Mouse (Mus musculus) hindbrain, embryonic 12.5 days (tissue): ENCODE data around the gene Oxct2a. TPM values are rescaled to one million over a fixed set of nuclear protein-coding genes. Genes with fewer than 3 reads are reported as not detected.
A peak's percentile ranks its signal among the peaks of the same experiment; 100 is the strongest.

Experiments used
- ATAC-seq: fragments of 200-750 bp; cut with Nextera tagmentation; 2 replicates; pipeline ENCODE4 v1.8.0; 2017; ENCODE audit warnings: moderate TSS enrichment; ENCODE audit not compliant: low FRiP score
- H3K27ac ChIP-seq: fragments of 300-500 bp; sonication (generic); 2 replicates; pipeline ENCODE4 v1.5.1; 2016; ENCODE audit warnings: mild to moderate bottlenecking
- H3K27me3 ChIP-seq: fragments of 300-500 bp; sonication (generic); 2 replicates; pipeline ENCODE4 v1.6.1; 2016; ENCODE audit warnings: mild to moderate bottlenecking
- H3K36me3 ChIP-seq: fragments of 300-500 bp; sonication (generic); 2 replicates; pipeline ENCODE4 v1.6.1; 2016; ENCODE audit warnings: mild to moderate bottlenecking
- H3K4me1 ChIP-seq: fragments of 300-500 bp; sonication (generic); 2 replicates; pipeline ENCODE4 v1.6.1; 2016
- H3K4me2 ChIP-seq: fragments of 300-500 bp; sonication (generic); replicated peaks from 2 replicates; pipeline ENCODE4 v1.6.1; 2016; ENCODE audit warnings: mild to moderate bottlenecking
- H3K4me3 ChIP-seq: fragments of 300-500 bp; sonication (generic); 2 replicates; pipeline ENCODE4 v1.5.1; 2016; ENCODE audit warnings: mild to moderate bottlenecking
- H3K9ac ChIP-seq: fragments of 300-500 bp; sonication (generic); 2 replicates; pipeline ENCODE4 v1.6.1; 2016; ENCODE audit warnings: mild to moderate bottlenecking, moderate library complexity
- H3K9me3 ChIP-seq: fragments of 300-500 bp; sonication (generic); replicated peaks from 2 replicates; pipeline ENCODE4 v1.6.1; 2016; ENCODE audit warnings: mild to moderate bottlenecking
- WGBS: fragments of 180-500 bp; shearing (Covaris S2); methylation state at CpG from one replicate; pipeline ENCODE4 v1.1.7; 2016; 5-methylcytosine and 5-hydroxymethylcytosine counted together
- polyA plus RNA-seq: library from polyadenylated mRNA; unstranded; fragments of >200 nt; fragmentation: Nextera tagmentation; extraction: Ambion mirVana; gene quantifications from 2 replicates; pipeline ENCODE4 v1.2.1, GENCODE M21; 2016

The Oxct2a gene
- polyA plus RNA-seq = not detected in 2 replicates

DNA sequence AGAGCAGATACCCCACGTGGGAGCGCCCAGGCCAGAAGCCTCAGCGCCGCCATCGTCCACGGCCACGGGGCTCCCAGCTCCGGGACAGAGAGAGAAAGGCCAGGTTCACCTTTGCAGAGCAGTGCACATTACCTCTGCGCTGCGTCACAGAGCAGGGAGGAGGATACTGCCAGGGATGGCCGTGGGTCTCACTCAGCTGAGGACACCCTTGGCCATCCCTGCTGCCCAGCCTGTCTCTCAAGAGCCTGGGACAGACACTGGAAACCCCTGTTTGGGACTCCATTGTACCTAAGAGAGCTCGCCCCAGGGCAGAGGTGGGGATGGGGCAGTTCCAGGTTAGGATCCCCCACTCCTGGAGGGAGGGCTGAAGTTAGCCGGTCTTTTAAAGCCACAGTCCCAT lies at the start of gene Oxct2a:
TSS of gene Oxct2a (minus strand) at position 101 of the 400 bp plus-strand sequence.
- ATAC-seq = no peak
- H3K27ac ChIP-seq = no peak within 1 kb of the TSS
- H3K4me1 ChIP-seq = no peaks in the 10 kb centered on the region
- H3K9me3 ChIP-seq = no peaks in the 10 kb centered on the region
- peaks cover 27% of the 10 kb centered on the region for H3K27me3 ChIP-seq
- H3K4me3 ChIP-seq = peak within 1 kb of the TSS; percentile 20
- H3K36me3 ChIP-seq = no peaks in the 10 kb centered on the region
- WGBS = 6% methylated on average over 13 of the region's 13 CpGs
- H3K4me2 ChIP-seq = peak within 1 kb of the TSS; percentile 45
- no peak within 1 kb of the TSS for H3K9ac ChIP-seq

DNA sequence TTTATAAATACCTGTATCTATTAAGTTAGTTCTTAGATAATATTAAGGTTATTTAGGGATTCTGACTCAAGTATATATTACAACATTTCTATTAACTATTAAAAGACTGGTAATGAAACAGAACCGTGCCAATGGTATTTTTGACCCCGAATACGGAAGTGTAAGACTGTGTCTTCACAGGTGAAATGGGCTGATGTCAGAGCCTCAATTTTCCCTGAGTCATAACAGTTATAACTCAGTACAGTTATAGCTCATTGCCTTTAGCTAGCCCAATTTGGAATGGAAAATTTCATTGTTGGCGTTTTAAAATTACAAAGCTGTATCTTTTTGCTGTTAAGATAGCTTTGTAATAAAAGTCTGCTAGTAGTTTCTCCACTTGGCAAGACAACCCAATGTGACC lies 40.1 kb upstream of the Oxct2a start:
- no peak overlapping the region for H3K27ac ChIP-seq
- ATAC-seq = no peak
- H3K36me3 ChIP-seq = peaks cover 82% of the 10 kb centered on the region
- H3K27me3 ChIP-seq = no peaks in the 10 kb centered on the region
- no peaks in the 10 kb centered on the region for H3K9me3 ChIP-seq
- H3K4me3 ChIP-seq = no peak overlapping the region
- no peak overlapping the region for H3K9ac ChIP-seq
- 95% methylated on average over 4 of the region's 4 CpGs for WGBS
- no peak overlapping the region for H3K4me2 ChIP-seq
- H3K4me1 ChIP-seq = no peaks in the 10 kb centered on the region

DNA sequence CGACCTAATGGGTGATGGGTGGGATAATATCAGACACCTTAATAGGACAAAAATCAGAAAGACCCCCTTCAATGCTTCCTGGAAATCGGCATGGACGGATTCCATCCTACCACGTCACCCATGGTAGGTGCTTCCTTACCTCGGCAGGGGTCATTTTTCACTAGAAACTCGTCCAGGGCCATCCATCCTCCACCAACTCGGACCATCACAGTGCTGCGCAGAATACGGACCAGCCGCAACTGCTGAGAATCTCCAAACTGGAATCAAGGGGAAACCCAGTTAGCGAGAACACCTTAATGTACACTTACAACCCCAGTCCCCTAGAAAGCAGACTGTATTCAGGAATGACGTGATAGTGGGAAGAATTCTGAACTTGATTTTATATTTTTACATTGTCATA lies 37.3 kb upstream of the Oxct2a start:
- no peak for ATAC-seq
- Histone ChIP-seq H3K9me3 (no peaks in the 10 kb centered on the region), H3K36me3 (peaks cover 74% of the 10 kb centered on the region), H3K4me1 (no peaks in the 10 kb centered on the region), H3K27ac (no peak overlapping the region), H3K27me3 (no peaks in the 10 kb centered on the region), H3K4me3 (no peak overlapping the region), H3K4me2 (no peak overlapping the region), H3K9ac (no peak overlapping the region)
- WGBS = 95% methylated on average over 12 of the region's 12 CpGs

DNA sequence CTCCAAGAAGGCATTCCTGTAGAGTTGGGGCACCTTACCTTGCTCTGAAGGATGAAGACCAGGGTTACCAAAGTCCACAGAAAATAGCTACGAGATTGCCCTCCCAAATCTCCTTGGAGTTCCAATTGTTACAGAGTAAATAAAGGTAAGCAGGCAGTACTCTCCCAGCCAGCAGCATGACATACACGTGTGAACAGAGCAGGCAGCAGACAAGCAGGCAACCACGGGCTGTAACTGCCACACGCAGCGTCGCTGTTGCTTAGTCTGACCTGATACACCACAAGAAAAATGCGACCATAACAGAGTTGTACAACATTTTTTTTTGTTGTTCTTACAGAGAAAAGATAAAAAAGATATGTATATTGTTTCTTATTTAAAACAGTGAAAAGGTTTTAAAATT lies 35.2 kb upstream of the Oxct2a start:
- H3K4me2 ChIP-seq = no peak overlapping the region
- H3K4me1 ChIP-seq = no peaks in the 10 kb centered on the region
- ATAC-seq = no peak
- H3K36me3 ChIP-seq = peaks cover 76% of the 10 kb centered on the region
- no peak overlapping the region for H3K4me3 ChIP-seq
- H3K27ac ChIP-seq = no peak overlapping the region
- H3K27me3 ChIP-seq = no peaks in the 10 kb centered on the region
- no peaks in the 10 kb centered on the region for H3K9me3 ChIP-seq
- no peak overlapping the region for H3K9ac ChIP-seq
- 94% methylated on average over 7 of the region's 7 CpGs for WGBS

DNA sequence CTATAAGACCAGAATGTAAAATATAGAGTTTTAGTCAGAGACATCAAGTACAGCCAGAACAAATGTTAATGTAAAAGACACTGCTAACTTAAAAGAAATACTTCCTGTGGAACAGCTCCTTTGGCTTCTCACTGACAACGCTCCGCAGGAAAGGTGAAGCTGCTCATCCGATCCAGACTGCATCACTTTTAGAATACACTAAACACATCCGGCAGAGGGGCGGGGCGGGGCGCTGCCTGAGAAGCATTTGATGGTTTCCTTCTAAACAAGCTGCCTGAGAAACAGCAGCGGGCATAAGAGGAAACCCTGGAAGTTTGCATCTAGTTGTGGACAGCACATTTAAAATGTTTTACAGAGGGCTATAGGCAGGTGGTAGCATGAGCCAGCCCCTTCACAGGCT lies 32.5 kb upstream of the Oxct2a start:
- peaks cover 79% of the 10 kb centered on the region for H3K36me3 ChIP-seq
- no peak for ATAC-seq
- WGBS = 94% methylated on average over 8 of the region's 8 CpGs

DNA sequence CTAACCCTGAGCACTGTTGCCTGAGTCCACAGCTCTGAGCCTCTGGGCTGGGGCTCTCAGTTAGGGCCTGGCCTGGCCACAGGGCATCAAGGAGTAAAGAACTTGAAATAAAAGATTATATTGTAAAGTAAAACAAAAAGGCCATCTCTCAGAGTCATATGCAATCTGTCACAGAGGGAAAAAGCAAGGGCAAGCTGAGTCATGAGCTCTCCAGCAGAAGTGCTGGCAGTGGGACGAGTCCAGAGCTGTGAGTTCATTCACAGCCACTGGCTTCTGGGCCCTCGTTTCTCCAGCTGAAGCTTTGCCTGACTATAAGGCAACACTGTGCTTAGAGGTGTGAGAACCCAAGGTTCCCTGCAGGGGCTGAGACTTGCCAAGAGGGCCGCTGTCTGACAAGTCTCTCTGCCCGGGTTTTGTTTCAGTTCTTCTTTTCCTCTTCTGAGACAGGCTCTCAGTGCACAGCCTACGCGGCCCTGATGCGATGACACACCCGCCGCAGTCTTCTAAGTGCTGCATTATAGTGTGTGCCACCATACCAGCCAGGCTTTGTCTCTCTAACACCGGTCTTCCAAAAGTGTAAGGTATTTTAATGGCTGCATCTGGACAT lies 29.9 kb upstream of the Oxct2a start:
- no peaks in the 10 kb centered on the region for H3K27me3 ChIP-seq
- no peaks in the 10 kb centered on the region for H3K4me1 ChIP-seq
- H3K4me2 ChIP-seq = no peak overlapping the region
- 93% methylated on average over 8 of the region's 10 CpGs for WGBS
- H3K4me3 ChIP-seq = no peak overlapping the region
- H3K36me3 ChIP-seq = peaks cover 83% of the 10 kb centered on the region
- H3K9ac ChIP-seq = no peak overlapping the region
- no peaks in the 10 kb centered on the region for H3K9me3 ChIP-seq
- no peak for ATAC-seq
- no peak overlapping the region for H3K27ac ChIP-seq

More for the DNA sequence above, 32.5 kb upstream of the Oxct2a start:
- Histone ChIP-seq H3K4me1 (no peaks in the 10 kb centered on the region), H3K9me3 (no peaks in the 10 kb centered on the region), H3K4me3 (no peak overlapping the region), H3K9ac (no peak overlapping the region), H3K27ac (no peak overlapping the region), H3K4me2 (no peak overlapping the region), H3K27me3 (no peaks in the 10 kb centered on the region)

DNA sequence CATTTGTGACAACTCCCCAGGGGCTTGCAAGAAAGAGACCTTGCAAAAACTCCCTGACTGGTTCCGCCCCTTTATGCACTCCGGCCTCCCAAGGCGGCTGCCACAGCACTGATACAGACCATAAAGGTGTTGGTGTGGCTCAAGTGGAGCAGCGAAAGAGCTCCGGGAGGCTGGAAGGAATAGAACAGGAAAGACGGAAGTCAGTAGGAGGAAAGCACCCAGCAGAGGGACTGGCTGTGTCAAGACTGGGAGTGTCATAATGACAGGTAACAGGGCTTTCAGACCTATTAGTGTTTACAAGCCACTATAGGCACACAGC lies 20.0 kb upstream of the Oxct2a start:
- ATAC-seq = no peak
- H3K4me3 ChIP-seq = peak overlapping the region; percentile 52
- peak overlapping the region; percentile 78 for H3K4me2 ChIP-seq
- H3K27me3 ChIP-seq = peaks cover 51% of the 10 kb centered on the region
- peaks cover 14% of the 10 kb centered on the region for H3K36me3 ChIP-seq
- H3K4me1 ChIP-seq = peaks cover 15% of the 10 kb centered on the region
- H3K27ac ChIP-seq = no peak overlapping the region
- 13% methylated on average over 6 of the region's 6 CpGs for WGBS
- no peak overlapping the region for H3K9ac ChIP-seq
- H3K9me3 ChIP-seq = no peaks in the 10 kb centered on the region

DNA sequence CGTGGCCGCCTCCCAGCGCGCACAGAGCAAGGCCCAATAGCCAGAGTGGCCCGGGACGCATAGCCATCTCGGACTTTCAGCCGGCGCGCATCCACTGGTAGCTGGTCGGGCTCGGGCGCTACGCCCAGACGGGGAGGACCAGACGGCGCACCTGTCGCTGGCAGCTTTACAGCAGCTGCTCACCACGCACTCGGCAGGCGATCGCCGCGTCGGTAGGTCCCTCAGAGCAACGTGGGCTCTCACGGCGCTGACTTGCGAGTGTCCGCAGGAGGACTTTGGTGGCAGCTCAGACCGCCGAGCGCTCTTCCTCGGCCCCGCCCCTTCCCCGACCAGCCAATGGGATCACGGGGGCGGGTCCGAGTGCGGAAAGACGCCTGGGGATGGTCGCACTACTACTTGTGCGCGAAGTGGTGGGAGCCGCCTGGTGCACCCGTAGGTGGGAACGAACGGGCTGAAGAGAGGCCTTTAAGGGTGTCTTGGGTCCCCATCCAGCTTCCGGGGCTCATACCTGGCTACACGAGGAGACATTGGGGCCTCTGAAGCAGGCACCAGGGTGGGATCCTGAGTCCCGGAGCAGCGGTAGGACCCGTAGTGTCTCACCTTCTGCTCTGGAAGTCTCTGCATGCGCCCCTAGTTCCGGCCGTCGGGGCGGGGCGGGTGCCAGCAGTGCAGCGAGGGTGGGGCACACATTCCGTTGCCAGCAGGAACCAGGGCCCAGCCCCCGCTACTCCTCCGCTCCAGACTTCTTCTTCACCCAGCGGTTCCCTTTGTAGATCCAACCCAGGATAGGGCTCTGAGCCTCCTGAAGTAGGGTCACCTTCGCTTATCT lies 19.4 kb upstream of the Oxct2a start, which contains the start of gene Bmp8a:
TSS of gene Bmp8a (minus strand) at position 611 of the 829 bp plus-strand sequence.
- H3K36me3 ChIP-seq = peaks cover 8% of the 10 kb centered on the region
- peak within 1 kb of the TSS; percentile 78 for H3K4me2 ChIP-seq
- peak within 1 kb of the TSS; percentile 56 for H3K9ac ChIP-seq
- no peaks in the 10 kb centered on the region for H3K9me3 ChIP-seq
- H3K27ac ChIP-seq = no peak within 1 kb of the TSS
- H3K4me1 ChIP-seq = peaks cover 15% of the 10 kb centered on the region
- H3K27me3 ChIP-seq = peaks cover 51% of the 10 kb centered on the region
- peak within 1 kb of the TSS; percentile 52 for H3K4me3 ChIP-seq
- ATAC-seq = peak; percentile 90
- under 1% methylated on average over 65 of the region's 65 CpGs for WGBS

DNA sequence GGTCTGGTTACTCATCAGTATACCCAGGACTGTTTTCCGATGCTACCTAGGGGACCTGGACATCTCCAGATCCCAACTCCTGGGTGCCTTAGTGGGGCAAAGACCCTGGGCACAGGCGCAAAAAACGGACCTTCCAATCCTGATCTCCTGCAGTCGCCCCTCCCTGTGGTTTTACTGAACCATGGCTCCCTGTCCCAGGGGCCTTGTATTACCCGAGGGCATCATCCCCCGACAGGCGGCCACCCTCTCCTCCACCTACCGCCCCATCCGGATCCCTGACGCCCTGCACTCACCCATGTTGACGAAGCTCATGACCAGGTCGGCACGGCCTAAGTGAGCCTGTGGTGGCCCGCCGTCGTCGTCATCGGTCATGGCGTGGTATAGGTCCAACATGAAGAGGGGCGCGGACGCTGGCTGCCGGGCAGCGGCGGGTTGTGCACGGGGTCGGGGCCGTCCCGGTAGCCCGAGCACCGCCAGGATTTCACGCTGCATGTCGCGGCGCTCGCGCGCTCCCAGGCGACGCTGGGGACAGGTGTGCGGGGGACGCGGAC lies 18.7 kb upstream of the Oxct2a start:
- Histone ChIP-seq H3K9me3 (no peaks in the 10 kb centered on the region), H3K27me3 (peaks cover 51% of the 10 kb centered on the region), H3K4me3 (peak overlapping the region; percentile 52), H3K9ac (peak overlapping the region; percentile 56), H3K27ac (no peak overlapping the region), H3K4me2 (peak overlapping the region; percentile 78), H3K36me3 (0 out of 2 replicates have a peak, but pooled peaks cover 1% of the 10 kb centered on the region), H3K4me1 (peaks cover 15% of the 10 kb centered on the region)
- peak; percentile 43 for ATAC-seq
- 4% methylated on average over 42 of the region's 43 CpGs for WGBS

DNA sequence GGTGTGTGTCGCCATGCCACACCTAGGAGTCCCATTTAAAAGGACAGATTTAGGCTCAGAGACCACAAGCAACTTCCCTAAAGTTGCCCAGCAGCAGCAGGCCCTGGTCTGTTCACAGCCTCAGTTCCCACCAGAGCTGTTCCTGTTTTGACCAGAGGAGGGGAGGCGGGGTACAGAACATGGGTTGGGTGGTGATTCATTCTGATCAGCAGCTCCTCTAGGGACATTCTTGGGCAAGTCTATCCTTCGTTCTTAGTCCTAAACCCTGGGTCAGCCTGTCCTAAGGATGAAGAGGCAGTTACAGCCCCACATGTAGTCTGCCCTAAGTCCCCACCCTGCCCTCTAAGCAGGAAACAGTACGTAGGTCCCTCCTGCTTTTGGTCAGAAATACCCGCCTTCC lies 16.8 kb upstream of the Oxct2a start:
- 75% methylated on average over 5 of the region's 5 CpGs for WGBS
- no peak overlapping the region for H3K9ac ChIP-seq
- no peaks in the 10 kb centered on the region for H3K9me3 ChIP-seq
- H3K36me3 ChIP-seq = no peaks in the 10 kb centered on the region
- H3K4me2 ChIP-seq = no peak overlapping the region
- H3K4me1 ChIP-seq = peaks cover 15% of the 10 kb centered on the region
- no peak overlapping the region for H3K27ac ChIP-seq
- H3K4me3 ChIP-seq = no peak overlapping the region
- H3K27me3 ChIP-seq = peaks cover 51% of the 10 kb centered on the region
- ATAC-seq = no peak

DNA sequence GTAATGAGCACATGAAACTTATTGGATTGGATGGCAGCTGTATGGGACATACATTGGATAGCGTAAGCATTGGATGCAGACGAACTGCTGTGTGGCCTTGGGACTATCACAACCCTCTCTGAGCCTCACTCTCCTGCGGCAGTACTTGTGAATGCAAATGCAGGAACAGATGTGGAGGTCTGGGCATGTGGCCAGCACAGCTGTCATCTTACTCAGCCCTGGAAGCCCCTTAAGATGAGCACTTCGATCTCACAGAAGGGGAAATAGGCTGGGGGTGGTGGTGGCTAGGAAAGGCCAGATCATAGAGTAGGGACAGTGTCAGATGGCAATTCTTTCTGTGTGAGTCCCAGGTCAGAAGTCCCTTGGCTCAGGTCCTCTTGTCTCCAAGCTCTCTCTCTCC lies 14.3 kb upstream of the Oxct2a start:
- H3K9ac ChIP-seq = no peak overlapping the region
- ATAC-seq = no peak
- peaks cover 33% of the 10 kb centered on the region for H3K27me3 ChIP-seq
- H3K9me3 ChIP-seq = no peaks in the 10 kb centered on the region
- WGBS = 79% methylated on average over 4 of the region's 4 CpGs
- H3K27ac ChIP-seq = no peak overlapping the region
- peaks cover 6% of the 10 kb centered on the region for H3K4me1 ChIP-seq
- no peak overlapping the region for H3K4me2 ChIP-seq
- H3K36me3 ChIP-seq = no peaks in the 10 kb centered on the region
- no peak overlapping the region for H3K4me3 ChIP-seq

DNA sequence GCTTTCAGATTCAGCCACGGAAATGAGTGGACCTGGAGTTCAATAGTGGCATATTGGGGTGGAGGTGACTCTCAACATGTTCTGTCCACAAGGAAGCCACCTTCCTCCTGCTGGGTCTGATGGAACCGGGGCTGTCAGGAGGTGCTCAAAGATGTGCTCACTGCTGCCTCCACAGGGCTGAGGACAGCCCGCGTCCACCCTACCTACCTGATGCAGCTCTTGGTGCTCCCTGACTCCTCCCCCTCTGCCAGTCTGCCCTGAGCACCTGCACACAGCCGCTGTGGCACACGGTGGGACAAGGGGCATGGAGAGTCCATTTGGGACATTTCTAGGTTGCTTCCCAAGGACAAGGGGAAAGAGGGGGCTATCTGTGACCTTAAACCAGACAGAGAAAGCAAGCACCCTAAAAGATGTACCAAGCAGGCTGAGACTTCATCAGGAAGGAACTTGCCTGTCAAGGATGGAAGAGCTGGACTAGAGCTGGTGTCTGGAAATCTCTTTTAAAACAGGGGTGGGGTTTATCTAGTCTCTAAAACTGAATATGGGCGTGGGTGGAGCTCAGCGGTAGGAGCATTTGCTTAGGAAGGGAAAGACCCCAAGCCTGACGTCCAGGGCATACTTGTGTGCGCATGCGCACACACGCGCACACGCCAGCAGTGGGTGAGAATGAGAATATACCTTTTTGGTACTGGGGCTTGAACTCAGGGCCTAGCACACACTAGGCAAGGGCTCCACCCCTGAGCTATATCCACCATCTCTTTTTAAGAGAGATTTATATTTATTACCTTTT lies 12.6 kb upstream of the Oxct2a start:
- Histone ChIP-seq H3K4me1 (no peaks in the 10 kb centered on the region), H3K4me3 (no peak overlapping the region), H3K36me3 (no peaks in the 10 kb centered on the region), H3K9me3 (no peaks in the 10 kb centered on the region), H3K27me3 (peaks cover 16% of the 10 kb centered on the region), H3K27ac (no peak overlapping the region), H3K4me2 (no peak overlapping the region), H3K9ac (no peak overlapping the region)
- no peak for ATAC-seq
- 71% methylated on average over 14 of the region's 14 CpGs for WGBS
